31 mouse cellular contexts compared by ENCODE assay signal in the genomic region with DNA sequence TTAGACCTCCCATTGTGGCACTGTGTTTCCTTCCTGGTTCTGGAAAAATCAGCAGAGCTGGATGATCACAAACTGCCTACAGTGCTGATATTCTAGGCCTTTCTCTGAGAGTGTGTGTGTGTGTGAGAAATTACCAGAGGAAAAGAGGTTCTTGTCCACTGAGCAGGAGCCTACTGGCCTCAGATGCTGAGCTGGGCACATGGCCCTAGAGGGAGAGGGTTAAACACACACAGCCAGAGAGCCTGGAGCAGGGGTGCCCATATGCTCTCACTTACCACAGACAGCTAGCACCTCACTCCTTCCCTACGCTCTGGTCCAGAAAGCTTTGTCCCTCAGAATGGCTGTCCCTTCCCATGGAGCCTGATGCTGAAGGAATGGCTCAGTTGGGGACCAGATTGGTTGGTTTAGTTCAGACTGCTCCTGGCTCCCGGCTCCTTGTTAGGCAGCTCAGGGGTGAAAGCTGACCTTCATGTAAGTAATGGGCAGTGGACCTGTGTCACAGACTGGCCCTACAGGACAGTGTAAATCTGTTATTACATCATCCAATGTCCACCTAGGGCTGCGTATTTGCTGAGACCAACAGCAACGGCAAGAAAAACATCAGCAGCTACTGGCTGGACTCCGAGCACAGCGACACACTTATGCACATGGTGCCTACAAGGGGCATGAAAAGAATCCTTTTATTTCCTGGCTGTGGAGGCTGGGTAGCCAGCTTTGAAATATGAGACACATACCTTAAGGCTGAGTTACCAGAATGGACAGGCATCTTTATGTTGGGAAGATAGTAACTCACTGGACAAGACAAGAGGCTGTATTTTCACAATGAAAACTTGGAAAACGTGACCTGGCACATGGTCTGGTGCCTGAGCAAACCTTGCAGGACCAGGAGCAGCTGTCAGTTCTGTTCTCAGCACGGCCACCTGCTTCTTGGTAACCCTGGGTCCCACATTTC. TPM values are rescaled to one million over a fixed set of nuclear protein-coding genes. Genes with fewer than 3 reads are reported as not detected.
A peak's percentile ranks its signal among the peaks of the same experiment; 100 is the strongest.
DNase-seq lines count a peak whose midpoint lies in the region; ATAC-seq and TF ChIP-seq lines count a peak whose summit lies in the region.
"Had no signal": no experiment of that assay in that cellular context is flagged by ENCODE, and none has a peak within 500 bp of the region (broad histone marks: within the 10 kb centered on the region; RNA-seq: fewer than 3 reads in every experiment).

No protein-coding gene starts in this region.

- no peak overlapping the region for H3K4me2 ChIP-seq in kidney, embryonic 15.5 days
- H3K4me2 ChIP-seq: embryonic facial prominence, embryonic 13.5 days; heart, embryonic 12.5 days; liver, embryonic 11.5 days; midbrain, embryonic 12.5 days had no signal

- H3K9ac ChIP-seq in kidney, embryonic 15.5 days = no peak overlapping the region
- H3K9ac ChIP-seq: embryonic facial prominence, embryonic 13.5 days; heart, embryonic 12.5 days; liver, postnatal 0 days; midbrain, embryonic 12.5 days had no signal

- TF ChIP-seq CTCF in kidney, adult 2 months (conservative IDR thresholded peaks at IDR 0.05; ENCODE audit: insufficient read depth, insufficient read length, low read depth, low read length) = no peak

- H3K4me3 ChIP-seq in kidney, embryonic 15.5 days (replicated peaks) = no peak overlapping the region
- no peak overlapping the region for H3K4me3 ChIP-seq in kidney, adult 2 months (ENCODE audit: insufficient read depth, low read depth, low read length)
- H3K4me3 ChIP-seq in limb, embryonic 10.5 days = no peak overlapping the region
- H3K4me3 ChIP-seq: embryonic facial prominence, embryonic 13.5 days; erythroblast, embryonic 14.5 days; heart, embryonic 12.5 days; hindbrain, embryonic 10.5 days; midbrain, embryonic 12.5 days had no signal

- H3K27me3 ChIP-seq in kidney, embryonic 15.5 days = no peaks in the 10 kb centered on the region
- H3K27me3 ChIP-seq in kidney, adult 2 months (replicated peaks; ENCODE audit: control insufficient read depth, insufficient read depth, low read length) = no peaks in the 10 kb centered on the region
- no peaks in the 10 kb centered on the region for H3K27me3 ChIP-seq in limb, embryonic 10.5 days (ENCODE audit: low read depth, poor library complexity, severe bottlenecking)
- H3K27me3 ChIP-seq: midbrain, embryonic 12.5 days had no signal

- DNase-seq in embryo, embryonic 10.5 days (ENCODE audit: low spot score) = peak; percentile 41
- DNase-seq in embryo, embryonic 11 days = no peak
- no peak for DNase-seq in kidney, adult 2 months
- peak; percentile 16 for DNase-seq in 3T3-L1 (ENCODE audit: low read depth, low spot score)
- DNase-seq in limb, embryonic 10.5 days (ENCODE audit: low spot score) = no peak
- DNase-seq: adrenal gland, adult 8-10 months; B cell, adult 2 months; cerebellum, adult 9-11 months; gastrocnemius, postnatal 10 days; heart, postnatal 10 days; kidney, adult 11 months; liver, postnatal 0 days; right cerebral cortex, postnatal 14 days; thymus, adult 2 months; thymus, postnatal 4 days had no signal

- TF ChIP-seq POLR2A in kidney, adult 2 months (IDR thresholded peaks at IDR 0.05; ENCODE audit: low read depth, low read length) = no peak

- peaks cover 15% of the 10 kb centered on the region; the same call in 1 of the 2 replicates for H3K4me1 ChIP-seq in kidney, embryonic 15.5 days
- no peaks in the 10 kb centered on the region for H3K4me1 ChIP-seq in kidney, adult 2 months (ENCODE audit: control insufficient read depth, insufficient read depth, low read length)
- H3K4me1 ChIP-seq in limb, embryonic 10.5 days = peaks cover 16% of the 10 kb centered on the region
- H3K4me1 ChIP-seq: heart, embryonic 12.5 days; midbrain, embryonic 12.5 days had no signal

- H3K9me3 ChIP-seq in kidney, embryonic 15.5 days (replicated peaks) = no peaks in the 10 kb centered on the region
- H3K9me3 ChIP-seq in limb, embryonic 10.5 days (replicated peaks) = no peaks in the 10 kb centered on the region
- H3K9me3 ChIP-seq: embryonic facial prominence, embryonic 13.5 days; G1E; heart, embryonic 12.5 days; hindbrain, embryonic 10.5 days; midbrain, embryonic 12.5 days had no signal

- peak; percentile 63 for ATAC-seq in kidney, embryonic 15.5 days (replicated peaks; ENCODE audit: low FRiP score)
- ATAC-seq in megakaryocyte-erythroid progenitor cell, adult 5-6 weeks (replicated peaks; ENCODE audit: low FRiP score, low TSS enrichment, poor library complexity, severe bottlenecking) = no peak
- ATAC-seq: activated CD4-positive, CD25-positive, alpha-beta regulatory T cell, adult 4 months; liver, postnatal 0 days; lung, postnatal 0 days had no signal

- H3K27ac ChIP-seq in kidney, embryonic 15.5 days = peak overlapping the region; percentile 46; the same call in 1 of the 2 replicates
- no peak overlapping the region for H3K27ac ChIP-seq in kidney, adult 2 months (ENCODE audit: insufficient read depth, low read depth, low read length)
- H3K27ac ChIP-seq in limb, embryonic 10.5 days = 0 out of 2 replicates have a peak overlapping the region, but pooled peaks have one; percentile 7
- H3K27ac ChIP-seq: embryonic facial prominence, embryonic 13.5 days; hindbrain, embryonic 10.5 days; macrophage; midbrain, embryonic 12.5 days; stomach, postnatal 0 days had no signal

- WGBS in kidney, embryonic 15.5 days = 19% methylated on average over 8 of the region's 8 CpGs
- WGBS in kidney, adult 2 months = 30% methylated on average over 8 of the region's 8 CpGs
- 47% methylated on average over 8 of the region's 8 CpGs for WGBS in limb, embryonic 10.5 days

- H3K36me3 ChIP-seq in kidney, embryonic 15.5 days = no peaks in the 10 kb centered on the region
- H3K36me3 ChIP-seq in kidney, adult 2 months (ENCODE audit: control insufficient read depth, insufficient read depth, low read length) = no peaks in the 10 kb centered on the region
- no peaks in the 10 kb centered on the region for H3K36me3 ChIP-seq in limb, embryonic 10.5 days
- H3K36me3 ChIP-seq: embryonic facial prominence, embryonic 13.5 days; G1E; heart, embryonic 12.5 days; hindbrain, embryonic 10.5 days; midbrain, embryonic 12.5 days had no signal

RNA-seq across cellular contexts. Expression of a gene that starts 10.9 kb away (rescaled TPM):
- 5.8 and 7.0 TPM in 2 replicates for polyA plus RNA-seq in kidney, embryonic 15.5 days (2015; fragmentation: Nextera tagmentation; extraction: Ambion mirVana)
- 0.06 and 0.15 TPM in 2 replicates for polyA plus RNA-seq in kidney, adult 2 months (2012; rRNA removed)
- polyA plus RNA-seq in limb, embryonic 10.5 days (2016; fragmentation: Nextera tagmentation; extraction: Ambion mirVana) = 1.0 and 1.2 TPM in 2 replicates
- total RNA-seq in megakaryocyte-erythroid progenitor cell, adult 5-6 weeks (2014; fragmentation: Nextera tagmentation) = not detected in 2 replicates
- not detected in 2 replicates for total RNA-seq in megakaryocyte-erythroid progenitor cell, adult 5-6 weeks (2017)
- total RNA-seq: CH12.LX; G1E; granulocyte monocyte progenitor cell, adult 5-6 weeks; monocyte, adult 5-6 weeks had no signal
- polyA plus RNA-seq: activated CD4-positive, CD25-positive, alpha-beta regulatory T cell, adult 4 months; erythroblast, embryonic 14.5 days; G1E; macrophage had no signal

Comparison
In these comparisons a context has a peak if more than half of its experiments do, and no peak if none do; other contexts are left out.
1. DNase-seq: peak in embryo, embryonic 10.5 days (single experiment) and 3T3-L1 (single experiment); none in embryo, embryonic 11 days (single experiment), kidney, adult 2 months (single experiment) and limb, embryonic 10.5 days (single experiment).